ENCODE assay signal across 7 mouse cellular contexts in the genomic region with DNA sequence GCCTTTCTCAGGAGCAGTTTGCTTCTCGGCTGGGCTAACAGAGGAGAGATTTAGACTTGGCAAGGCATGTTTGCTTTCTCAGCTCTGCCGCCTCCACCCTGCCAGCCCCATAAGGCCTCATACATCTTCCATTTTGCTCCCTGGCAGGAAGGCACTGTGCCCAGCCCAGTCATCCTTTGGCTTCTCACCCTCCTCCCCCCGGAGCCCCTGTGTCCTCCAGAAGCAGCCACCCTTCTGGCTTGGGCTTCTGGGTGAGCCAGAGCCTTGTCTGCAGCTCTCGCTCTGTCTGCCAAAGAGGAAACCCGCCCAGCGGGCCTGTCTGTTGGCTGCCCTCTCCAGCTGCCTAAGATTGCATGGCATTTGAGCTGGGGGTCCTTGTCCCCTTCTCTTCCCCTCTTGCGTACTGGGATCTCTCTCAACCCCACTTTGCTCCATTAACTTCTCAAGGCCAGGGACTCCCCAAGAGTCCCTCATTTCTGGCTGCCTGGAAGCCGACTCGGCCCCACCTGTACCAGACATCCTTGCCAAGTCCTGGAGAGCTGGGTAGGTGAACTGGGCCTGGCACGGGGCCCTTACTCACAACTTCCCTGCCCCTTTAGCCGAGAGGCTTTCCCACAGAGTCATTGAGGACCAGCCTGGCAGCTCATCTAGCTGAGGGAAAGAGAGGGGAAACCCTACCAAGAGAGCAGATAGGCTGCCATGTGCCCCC. TPM values are rescaled to one million over a fixed set of nuclear protein-coding genes. Genes with fewer than 3 reads are reported as not detected.
DNase-seq lines count a peak whose midpoint lies in the region; ATAC-seq lines count a peak whose summit lies in the region.

No protein-coding gene starts in this region.

- peak; percentile 91 for DNase-seq in brain, adult 2 months (ENCODE audit: low read depth, low spot score)
- DNase-seq in cerebellum, adult 18-20 months, result peak; percentile 78 to 82
- DNase-seq in heart, postnatal 14 days, result peak; percentile 35 to 38
- peak; percentile 51 for DNase-seq in lung, postnatal 14 days
- DNase-seq in urinary bladder, postnatal 4 days (ENCODE audit: low spot score in 2 of 2), result no peak
- DNase-seq in spleen, postnatal 10 days (ENCODE audit: low spot score in 2 of 2), result no peak

- ATAC-seq in megakaryocyte, adult 5-6 weeks (ENCODE audit: poor library complexity, severe bottlenecking), result no peak

- intact Hi-C loops in heart, postnatal 14 days (cut with DNase I), result loop anchor here (5.0 kb wide), 2 partner anchors 173 to 433 kb away; partner anchors contain the start of genes Ren1 and Snrpe

RNA-seq across cellular contexts. Expression of gene Plekha6, which starts 14.9 kb away (rescaled TPM):
- total RNA-seq in heart, postnatal 14 days (2021), result 10 to 100 TPM; 69.0 to 81.8 TPM
- total RNA-seq in megakaryocyte, adult 5-6 weeks (2015), result 0.11 and 0.21 TPM in 2 replicates
- 0.15 and 0.33 TPM in 2 replicates for total RNA-seq in megakaryocyte, adult 5-6 weeks (2017)

RNA-seq across cellular contexts. Expression of gene Ppp1r15b, which starts 47.9 kb away (rescaled TPM):
- 10 to 100 TPM; 32.2 to 34.6 TPM for total RNA-seq in heart, postnatal 14 days (2021)
- 68.0 and 75.8 TPM in 2 replicates for total RNA-seq in megakaryocyte, adult 5-6 weeks (2015)
- 124 and 135 TPM in 2 replicates for total RNA-seq in megakaryocyte, adult 5-6 weeks (2017)

Comparison
In these comparisons a context has a peak if more than half of its experiments do, and no peak if none do; other contexts are left out.
1. DNase-seq: peak in brain, adult 2 months (single experiment), cerebellum, adult 18-20 months (2 of 2), heart, postnatal 14 days (2 of 2) and lung, postnatal 14 days (single experiment); none in urinary bladder, postnatal 4 days (0 of 2) and spleen, postnatal 10 days (0 of 2).
2. RNA of gene Plekha6, which starts 14.9 kb away (total RNA-seq): 69.0 to 81.8 TPM in heart, postnatal 14 days; 0.11 to 0.33 TPM in megakaryocyte, adult 5-6 weeks; every median in the first group is over 10 times any median in the second.